Mouse (Mus musculus): Measurements from ENCODE around the gene Ddx19a. TPM values are rescaled to one million over a fixed set of nuclear protein-coding genes. Genes with fewer than 3 reads are reported as not detected.
A peak's percentile ranks its signal among the peaks of the same experiment; 100 is the strongest.
"Not testable (repeated sequence)": the region's sequence is repeated elsewhere in the genome, so short reads cannot be mapped to it uniquely, and the experiment has no call there.

The Ddx19a gene
- total RNA-seq, 2 experiments from 2014 or later, result 44.1 to 46.8 TPM

GRCm38 (mm10) chr8:110969910-110970770 lies 27.5 kb downstream of the Ddx19a start:
- DNase-seq, result peak; percentile 94

GRCm38 (mm10) chr8:110967326-110967725 lies 30.3 kb downstream of the Ddx19a start:
- DNase-seq, result peak; percentile 41 to 42

- DNase-seq, result peak; percentile 19 to 43
Observed at GRCm38 (mm10) chr8:110966586-110966985, 31.0 kb downstream of the Ddx19a start.

GRCm38 (mm10) chr8:110965594-110965993 lies 32.0 kb downstream of the Ddx19a start:
- DNase-seq, result peak; percentile 86 to 88

DNA sequence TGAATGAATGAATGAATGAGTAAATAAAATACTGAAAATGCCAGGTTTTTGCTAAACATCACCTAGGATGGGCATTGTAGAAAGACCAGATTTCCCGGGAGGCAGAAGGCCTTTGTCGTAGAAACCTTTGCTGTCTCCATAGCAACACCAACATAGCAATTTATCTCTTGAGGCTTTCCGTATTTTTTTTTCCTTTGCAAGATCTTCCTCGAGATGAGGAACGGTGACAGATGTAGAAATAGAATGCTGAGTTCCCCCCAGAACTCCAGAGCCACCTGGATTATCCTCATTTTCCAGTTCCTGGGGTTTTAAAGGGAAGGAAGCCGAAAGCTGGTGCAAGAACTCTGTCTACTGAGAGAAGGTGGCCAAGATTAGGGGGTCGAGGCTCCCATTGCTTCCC lies 32.9 kb downstream of the Ddx19a start:
- DNase-seq, result no peak

- DNase-seq, result no peak
Observed at GRCm38 (mm10) chr8:110963051-110963450, 34.5 kb downstream of the Ddx19a start.

DNA sequence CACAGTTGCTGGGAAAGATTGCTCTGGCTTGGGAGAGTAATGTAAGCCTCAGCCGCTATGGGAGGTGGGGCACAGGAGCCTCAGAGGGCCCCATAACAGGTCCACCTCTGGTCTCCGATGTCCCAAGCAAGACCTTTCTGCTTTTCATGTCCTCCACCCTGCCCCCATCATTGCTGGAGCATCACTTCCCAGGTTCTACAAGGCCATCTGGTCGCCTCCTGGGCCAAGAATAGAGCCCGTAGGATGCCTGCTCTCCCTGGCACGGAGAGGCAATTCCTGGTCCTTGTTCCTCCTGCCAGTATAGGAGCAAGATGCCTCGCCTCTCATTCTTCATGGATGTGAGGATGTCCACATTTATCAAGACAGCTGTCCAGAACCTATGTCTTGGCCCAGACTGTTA lies 37.7 kb downstream of the Ddx19a start:
- DNase-seq, result no peak

DNA sequence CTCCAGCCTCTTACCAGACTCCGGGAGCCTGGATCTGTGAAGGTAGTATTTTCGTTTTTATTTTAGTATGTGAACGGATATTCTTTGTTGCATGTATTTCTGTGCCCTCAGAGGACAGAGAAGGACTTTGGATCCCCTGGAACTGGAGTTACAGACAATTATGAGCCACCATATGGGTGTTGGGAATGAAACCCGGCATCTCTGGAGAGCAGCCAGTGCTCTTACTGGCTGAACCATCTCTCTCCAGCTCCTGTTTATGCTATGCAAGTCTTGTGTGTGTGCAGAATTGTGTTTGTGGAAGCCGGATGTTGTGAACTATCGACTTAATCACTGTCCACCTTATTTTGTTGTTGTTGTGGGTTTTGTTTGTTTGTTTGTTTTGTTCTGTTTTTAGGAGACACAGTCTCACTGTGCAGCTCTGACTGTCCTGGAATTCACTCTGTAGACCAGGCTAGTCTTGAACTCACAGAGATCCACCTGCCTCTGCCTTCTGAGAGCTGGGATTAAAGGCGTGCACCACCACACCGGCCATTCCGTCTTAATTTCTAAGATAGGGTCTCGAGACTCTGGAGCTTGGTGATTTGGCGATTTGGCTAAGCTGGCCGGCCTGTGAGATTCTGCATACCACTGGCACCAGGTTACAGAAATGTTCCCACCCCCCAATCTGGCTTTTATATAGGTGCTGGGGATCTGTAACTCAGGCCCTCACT lies 38.4 kb downstream of the Ddx19a start:
- DNase-seq, result no peak

DNA sequence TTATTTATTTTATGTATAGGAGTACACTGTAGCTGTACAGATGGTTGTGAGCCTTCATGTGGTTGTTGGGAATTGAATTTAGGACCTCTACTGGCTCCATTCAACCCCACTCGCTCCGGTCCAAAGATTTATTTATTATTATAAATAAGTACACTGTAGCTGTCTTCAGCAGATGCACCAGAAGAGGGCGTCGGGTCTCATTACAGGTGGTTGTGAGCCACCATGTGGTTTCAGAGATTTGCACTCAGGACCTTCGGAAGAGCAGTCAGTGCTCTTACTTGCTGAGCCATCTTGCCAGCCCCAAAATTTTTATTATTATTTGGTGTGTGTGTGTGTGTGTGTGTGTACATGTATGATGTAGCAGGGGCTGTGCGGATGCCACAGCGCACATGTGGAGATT lies 39.0 kb downstream of the Ddx19a start:
- not testable (repeated sequence) for DNase-seq

- no peak for DNase-seq
Observed at GRCm38 (mm10) chr8:110958135-110958534, 39.5 kb downstream of the Ddx19a start.

DNA sequence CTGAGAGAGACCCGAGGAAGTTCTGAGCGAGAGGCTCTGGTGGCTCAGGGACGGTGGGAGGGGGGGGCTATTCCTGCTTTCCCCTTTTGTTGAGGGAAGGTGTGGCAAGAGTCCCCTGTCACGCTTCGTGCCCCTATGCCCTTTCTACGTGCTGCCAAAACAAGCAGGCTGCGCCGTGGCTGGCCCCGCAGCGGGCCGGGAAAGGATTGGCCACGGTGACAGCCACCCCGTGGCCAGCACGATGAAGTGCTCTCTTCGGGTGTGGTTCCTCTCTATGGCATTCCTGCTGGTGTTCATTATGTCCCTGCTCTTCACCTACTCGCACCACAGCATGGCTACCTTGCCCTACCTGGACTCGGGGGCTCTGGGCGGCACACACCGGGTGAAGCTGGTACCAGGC lies 40.1 kb downstream of the Ddx19a start:
- DNase-seq, result no peak

DNA sequence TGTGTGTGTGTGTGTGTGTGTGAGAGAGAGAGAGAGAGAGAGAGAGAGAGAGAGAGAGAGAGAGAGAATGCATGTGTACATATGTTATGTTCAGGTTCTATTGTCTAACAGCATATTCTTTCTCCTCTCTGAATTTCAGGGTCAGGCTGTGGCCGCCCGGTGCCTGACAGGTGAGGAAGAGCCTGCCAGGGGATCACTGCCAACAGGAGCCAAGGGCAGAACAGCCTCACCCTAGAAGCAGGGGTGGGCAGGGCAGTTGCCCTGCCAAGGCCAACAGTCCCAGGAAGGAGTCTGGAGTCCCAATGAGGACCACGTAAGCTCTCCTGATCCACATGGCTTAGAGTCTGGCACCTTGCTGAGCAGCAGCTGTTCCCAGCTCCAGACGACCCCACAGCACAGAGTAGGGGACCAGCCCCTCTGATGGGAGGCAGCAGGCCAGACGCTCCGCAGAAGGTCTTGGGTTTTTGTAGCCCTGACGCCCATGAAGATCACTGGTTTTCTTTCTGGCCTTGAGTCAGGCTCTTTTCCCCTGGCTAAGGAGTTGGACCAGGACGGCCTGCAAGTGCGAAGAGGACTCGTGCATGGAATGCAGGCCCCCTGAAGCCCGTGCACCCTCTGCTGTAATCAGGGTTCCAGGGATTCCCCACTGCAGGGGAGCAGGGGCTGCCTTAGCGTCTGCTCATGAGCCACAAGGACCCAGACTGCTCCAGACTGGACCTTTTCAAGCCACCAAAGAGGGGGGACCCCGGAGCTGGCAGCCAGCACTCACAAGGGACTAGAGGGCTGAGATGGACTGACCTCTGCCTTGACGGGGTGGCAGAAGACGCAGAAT lies 40.8 kb downstream of the Ddx19a start:
- no peak for DNase-seq

GRCm38 (mm10) chr8:110954776-110955175 lies 42.8 kb downstream of the Ddx19a start:
- no peak for DNase-seq

- DNase-seq, result peak in 1 of 2 experiments; percentile 48
Observed at GRCm38 (mm10) chr8:110950065-110950484, 47.5 kb downstream of the Ddx19a start.

- no peak for DNase-seq
Observed at GRCm38 (mm10) chr8:110945716-110946115, 51.9 kb downstream of the Ddx19a start.

DNA sequence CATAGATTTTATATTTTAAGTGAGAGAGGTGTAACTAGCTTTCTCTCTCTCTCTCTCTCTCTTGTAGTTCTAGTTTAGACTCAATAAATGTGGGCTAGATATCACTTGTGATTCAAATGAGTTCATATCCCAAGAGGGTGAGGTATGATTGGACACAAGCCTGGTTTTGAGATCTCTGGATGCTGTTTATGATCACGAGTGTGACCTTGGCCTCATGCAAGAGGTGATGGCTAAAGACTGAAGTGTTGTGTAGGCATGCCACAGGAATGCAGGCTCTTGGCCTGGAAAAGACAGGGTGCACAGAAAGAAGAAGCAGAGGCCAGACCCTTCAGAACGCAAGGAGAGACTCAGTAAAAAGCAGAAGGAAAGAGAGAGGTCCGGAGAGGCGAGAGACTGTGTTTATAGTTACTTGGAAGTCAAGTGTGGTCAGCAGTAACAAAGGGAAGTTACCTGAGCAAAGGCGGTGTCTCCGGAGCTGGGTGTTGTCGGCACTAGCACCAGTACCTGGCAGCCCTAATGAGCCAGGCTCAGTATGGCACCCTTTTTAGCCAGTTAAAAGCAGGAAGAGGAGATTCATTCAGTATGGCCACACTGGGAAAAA lies 53.2 kb downstream of the Ddx19a start:
- DNase-seq, result no peak

- DNase-seq, result peak; percentile 86 to 87
Observed at GRCm38 (mm10) chr8:110941453-110941948, 56.1 kb downstream of the Ddx19a start.

- DNase-seq, result no peak
Observed at GRCm38 (mm10) chr8:110940682-110941452, 56.7 kb downstream of the Ddx19a start.

DNA sequence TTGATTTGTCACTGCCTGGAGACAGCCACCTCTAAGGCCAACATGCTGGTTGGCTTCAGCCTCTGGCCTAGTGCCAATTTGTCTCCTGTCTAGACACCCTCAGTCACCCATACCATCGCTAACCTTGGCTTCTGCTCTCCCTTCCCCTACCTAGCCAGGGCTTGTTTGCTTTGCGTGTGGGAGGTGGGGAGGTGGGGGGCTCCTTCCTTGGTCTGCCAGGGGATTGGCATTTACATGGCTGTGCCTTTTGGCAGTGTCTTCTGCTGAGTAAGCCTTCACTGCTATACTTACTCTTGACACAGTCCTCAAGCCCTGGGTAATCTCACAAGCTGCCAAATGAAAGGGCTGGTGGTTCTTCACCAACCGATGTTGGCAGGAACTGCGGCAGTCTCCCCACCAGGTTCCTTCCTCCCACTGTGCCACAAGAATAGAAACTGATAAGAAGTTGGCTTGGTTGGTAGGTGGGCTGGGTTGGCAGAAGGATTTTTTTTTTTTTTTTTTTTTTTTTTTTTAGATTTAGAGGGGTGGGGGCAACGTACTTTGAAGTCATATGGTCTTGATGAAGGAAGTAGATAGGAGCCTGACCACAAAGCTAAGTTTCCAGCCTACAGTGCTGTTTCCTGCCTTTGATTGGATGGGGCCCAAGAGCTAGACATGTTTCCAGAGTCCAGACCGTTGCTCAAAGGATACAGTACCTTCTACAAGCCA lies 58.6 kb downstream of the Ddx19a start:
- DNase-seq, result peak; percentile 39 to 57

GRCm38 (mm10) chr8:110936217-110936616 lies 61.4 kb downstream of the Ddx19a start:
- no peak for DNase-seq
